Mouse (Mus musculus) large intestine, adult 2 months (tissue): ENCODE data around the gene Syn3. TPM values are rescaled to one million over a fixed set of nuclear protein-coding genes. Genes with fewer than 3 reads are reported as not detected.
A peak's percentile ranks its signal among the peaks of the same experiment; 100 is the strongest.
"Not testable (repeated sequence)": the region's sequence is repeated elsewhere in the genome, so short reads cannot be mapped to it uniquely, and the experiment has no call there.

Source experiments
- DNase-seq: peaks from one replicate; pipeline ENCODE4 v3.0.0-alpha.2; 2012; ENCODE audit warnings: low read depth, low spot score
- WGBS: fragments of 180-500 bp; shearing (Covaris S2); methylation state at CpG from one replicate; pipeline ENCODE4 v1.1.7; 2018; 5-methylcytosine and 5-hydroxymethylcytosine counted together
- polyA plus RNA-seq: library from polyadenylated mRNA; depleted of rRNA; stranded (reverse); fragments of >200 nt; gene quantifications from 2 replicates; pipeline ENCODE4 v1.2.3, GENCODE M21; 2012

The Syn3 gene
- polyA plus RNA-seq, 1 experiment = 0.89 TPM

- 75% methylated on average over 10 of the region's 10 CpGs for WGBS
- no peak for DNase-seq
Observed at GRCm38 (mm10) chr10:86052818-86053522, 445.7 kb downstream of the Syn3 start.

- no peak for DNase-seq
- WGBS = 45% methylated on average over 2 of the region's 2 CpGs
Observed at GRCm38 (mm10) chr10:86050522-86050921, 448.2 kb downstream of the Syn3 start.

GRCm38 (mm10) chr10:86047786-86048185 is 450.9 kb downstream of the Syn3 start:
- WGBS = 91% methylated on average over 9 of the region's 9 CpGs
- no peak for DNase-seq

GRCm38 (mm10) chr10:86046371-86046770 is 452.3 kb downstream of the Syn3 start:
- WGBS = 86% methylated on average over 1 of the region's 1 CpGs
- no peak for DNase-seq

GRCm38 (mm10) chr10:86044066-86044465 is 454.6 kb downstream of the Syn3 start:
- WGBS = 91% methylated on average over 8 of the region's 8 CpGs
- DNase-seq = no peak

GRCm38 (mm10) chr10:86043651-86044050 is 455.0 kb downstream of the Syn3 start:
- 77% methylated on average over 4 of the region's 4 CpGs for WGBS
- no peak for DNase-seq

- no peak for DNase-seq
- 24% methylated on average over 2 of the region's 2 CpGs for WGBS
Observed at GRCm38 (mm10) chr10:86034007-86034728, 464.5 kb downstream of the Syn3 start.

GRCm38 (mm10) chr10:86032517-86032916 is 466.2 kb downstream of the Syn3 start:
- 90% methylated on average over 3 of the region's 3 CpGs for whole genome bisulfite sequencing
- DNase-seq = no peak

GRCm38 (mm10) chr10:86030743-86031142 is 468.0 kb downstream of the Syn3 start:
- no peak for DNase-seq
- WGBS = 89% methylated on average over 7 of the region's 7 CpGs

- WGBS = 96% methylated on average over 1 of the region's 1 CpGs
Observed at GRCm38 (mm10) chr10:86026807-86027206, 471.9 kb downstream of the Syn3 start.

GRCm38 (mm10) chr10:86026354-86026753 is 472.3 kb downstream of the Syn3 start:
- 96% methylated on average over 3 of the region's 3 CpGs for WGBS
- DNase-seq = no peak

More at GRCm38 (mm10) chr10:86026807-86027206, 471.9 kb downstream of the Syn3 start:
- DNase-seq = not testable (repeated sequence)

GRCm38 (mm10) chr10:86025906-86026305 is 472.8 kb downstream of the Syn3 start:
- 70% methylated on average over 2 of the region's 2 CpGs for WGBS
- DNase-seq = no peak

- no peak for DNase-seq
Observed at GRCm38 (mm10) chr10:86023149-86023548, 475.5 kb downstream of the Syn3 start.

GRCm38 (mm10) chr10:86022474-86022816 is 476.3 kb downstream of the Syn3 start:
- no peak for DNase-seq
- 3% methylated on average over 6 of the region's 6 CpGs for WGBS

- WGBS = under 1% methylated on average over 82 of the region's 82 CpGs
- DNase-seq = peak; percentile 62
Observed at GRCm38 (mm10) chr10:86021749-86022473, 476.8 kb downstream of the Syn3 start, which contains the start of gene Fbxo7. Gene Fbxo7, plus strand, starts transcription at chr10:86021972.

GRCm38 (mm10) chr10:86021408-86021748 is 477.3 kb downstream of the Syn3 start:
- 0% methylated on average over 3 of the region's 3 CpGs for WGBS
- no peak for DNase-seq

- 53% methylated on average over 5 of the region's 5 CpGs for WGBS
- no peak for DNase-seq
Observed at GRCm38 (mm10) chr10:86018813-86019212, 479.9 kb downstream of the Syn3 start.

- no peak for DNase-seq
- 91% methylated on average over 7 of the region's 7 CpGs for WGBS
Observed at GRCm38 (mm10) chr10:86017781-86018180, 480.9 kb downstream of the Syn3 start.

GRCm38 (mm10) chr10:86011781-86012180 is 486.9 kb downstream of the Syn3 start, which contains the start of gene Bpifc:
Gene Bpifc, minus strand, starts transcription at chr10:86011895.
- DNase-seq = no peak
- WGBS = 50% methylated on average over 2 of the region's 2 CpGs

GRCm38 (mm10) chr10:86011172-86011571 is 487.5 kb downstream of the Syn3 start:
- 62% methylated on average over 2 of the region's 2 CpGs for WGBS
- DNase-seq = no peak

GRCm38 (mm10) chr10:86010636-86011035 is 488.1 kb downstream of the Syn3 start:
- no peak for DNase-seq
- WGBS = 10% methylated on average over 6 of the region's 6 CpGs
